Mouse (Mus musculus): Measurements from ENCODE around the gene Slit2.

Slit2 gene

DNA sequence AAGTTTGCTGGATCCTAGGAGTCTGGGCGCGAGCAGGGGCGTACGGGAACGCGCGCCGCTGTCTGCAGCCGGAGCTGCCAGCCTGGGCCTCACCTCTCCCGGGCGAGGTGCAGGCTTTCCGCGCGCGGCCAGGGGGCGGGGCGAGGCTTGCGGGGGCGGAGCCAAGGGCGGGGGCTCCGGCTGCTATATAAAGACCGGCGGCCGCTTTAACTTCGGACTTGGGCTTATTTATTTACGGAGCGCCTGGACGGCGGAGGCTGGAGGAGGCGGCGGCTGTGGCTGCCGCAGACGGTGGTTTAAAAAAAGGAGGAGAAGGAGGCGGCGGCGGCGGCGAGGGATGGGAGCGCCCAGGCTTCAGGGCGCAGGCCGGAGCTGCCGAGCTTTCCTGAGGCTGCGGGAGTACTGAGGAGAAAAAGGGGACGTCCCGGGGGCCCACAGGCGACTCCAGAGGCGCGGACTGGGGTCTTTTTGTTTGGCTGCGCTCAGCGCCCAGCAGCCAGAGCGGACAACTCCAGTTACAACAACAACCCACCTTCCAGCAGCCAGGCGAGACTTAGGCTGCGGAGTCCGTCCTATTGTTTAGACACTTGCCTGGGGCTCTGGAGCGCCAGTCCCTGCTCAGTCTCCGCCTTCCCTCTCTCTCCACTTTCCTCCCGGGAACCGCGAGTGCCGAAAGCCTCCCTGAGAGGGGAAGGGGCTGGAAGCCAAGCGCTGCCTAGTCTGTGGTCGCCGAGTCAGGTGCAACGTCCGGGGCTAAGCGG lies at the start of gene Slit2:
Gene Slit2, plus strand, starts transcription at position 198 of the 761 bp plus-strand sequence.
- peak; percentile 93 for DNase-seq

DNA sequence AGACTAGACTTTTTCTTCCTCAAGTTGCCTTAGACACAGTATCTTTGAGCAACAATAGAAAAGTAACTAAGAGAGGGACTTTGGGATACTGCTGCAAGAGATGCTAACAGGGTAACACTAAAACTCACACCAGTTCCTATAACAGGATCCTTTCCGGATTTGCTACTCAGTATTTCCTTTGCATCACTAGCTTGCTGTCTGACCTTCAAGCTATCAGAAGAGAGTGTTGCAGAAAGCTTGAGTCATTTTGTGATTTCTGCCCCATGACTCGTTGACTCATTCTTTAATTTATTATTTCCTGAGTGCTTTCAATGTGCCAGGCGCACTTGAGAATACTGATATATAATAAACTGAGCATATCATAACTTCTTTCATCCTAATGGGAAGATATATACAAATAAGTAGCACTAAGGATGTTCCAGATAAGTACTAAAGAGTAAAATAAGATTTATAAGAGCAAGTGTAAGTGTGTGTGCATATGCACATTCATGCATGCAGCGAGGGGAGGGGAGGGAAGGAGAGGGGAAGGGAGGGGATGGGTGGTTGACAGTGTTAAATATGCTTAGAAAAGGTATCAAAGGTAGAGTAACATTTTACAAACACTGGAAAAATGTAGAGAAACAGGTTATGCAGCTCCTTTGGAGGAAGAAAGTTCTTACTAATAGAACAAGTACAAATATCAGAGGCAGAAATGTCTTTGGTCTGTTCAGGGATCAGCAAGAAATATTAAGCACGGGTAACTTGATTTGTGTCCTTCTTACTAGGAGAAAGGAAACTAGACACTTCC lies 44.2 kb upstream of the Slit2 start:
- no peak for DNase-seq

DNA sequence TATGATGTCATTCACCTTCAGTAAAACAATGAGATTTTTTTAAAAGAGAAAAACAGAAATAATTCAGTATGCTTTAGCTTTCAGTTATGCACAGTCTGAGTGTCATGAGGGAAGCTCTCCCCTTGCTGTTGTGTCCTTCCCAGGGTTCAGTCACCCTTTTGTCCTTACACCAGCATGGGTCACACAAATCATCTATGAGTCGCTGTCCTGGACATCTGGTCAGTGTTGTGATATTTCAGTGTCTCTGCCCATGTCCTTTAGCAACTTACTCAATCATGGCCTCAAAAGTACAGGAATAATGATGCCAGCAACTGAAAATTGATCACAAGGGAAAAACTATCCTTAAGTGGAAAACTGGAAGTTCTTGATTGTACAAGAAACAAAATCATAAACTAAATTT lies 26.5 kb upstream of the Slit2 start:
- DNase-seq, result no peak

DNA sequence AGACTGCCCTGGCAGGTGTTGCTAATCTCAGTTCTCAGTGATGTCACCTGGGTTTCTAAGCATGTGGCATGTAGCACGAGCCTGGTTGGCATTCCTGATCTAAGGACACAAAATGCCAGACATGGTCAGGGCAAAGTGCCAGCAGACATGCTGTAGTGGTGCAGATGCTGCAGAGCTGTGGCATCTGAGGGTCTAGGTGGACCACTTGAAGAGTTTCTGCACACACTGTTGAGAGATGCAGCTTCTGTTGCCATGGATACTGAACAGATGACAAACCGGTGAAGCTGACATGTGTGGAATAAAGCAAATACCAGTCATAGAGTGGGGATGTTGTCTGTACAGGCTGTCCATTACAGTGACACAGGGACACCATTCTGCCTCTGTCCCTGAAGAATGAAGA lies 7.1 kb upstream of the Slit2 start:
- DNase-seq, result no peak

DNA sequence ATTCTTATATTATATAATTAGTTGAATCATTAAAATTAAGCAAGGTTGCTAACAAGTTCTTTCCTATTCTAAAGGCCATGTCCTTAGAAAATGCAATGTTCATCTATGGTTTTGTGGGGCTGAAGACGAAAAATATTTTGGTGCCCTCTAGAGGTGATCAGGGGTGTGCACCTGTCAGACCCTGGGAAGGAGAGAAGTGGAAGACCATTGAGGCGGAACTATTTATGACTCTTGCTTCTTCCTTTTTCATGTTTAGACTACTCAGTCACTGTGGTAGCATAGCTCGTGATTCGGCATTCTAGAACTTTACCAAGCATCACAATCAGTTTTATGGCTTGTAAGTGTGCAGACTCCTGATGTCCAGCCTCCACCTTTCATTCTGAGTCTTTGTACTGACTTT lies 3.6 kb upstream of the Slit2 start:
- DNase-seq, result no peak

DNA sequence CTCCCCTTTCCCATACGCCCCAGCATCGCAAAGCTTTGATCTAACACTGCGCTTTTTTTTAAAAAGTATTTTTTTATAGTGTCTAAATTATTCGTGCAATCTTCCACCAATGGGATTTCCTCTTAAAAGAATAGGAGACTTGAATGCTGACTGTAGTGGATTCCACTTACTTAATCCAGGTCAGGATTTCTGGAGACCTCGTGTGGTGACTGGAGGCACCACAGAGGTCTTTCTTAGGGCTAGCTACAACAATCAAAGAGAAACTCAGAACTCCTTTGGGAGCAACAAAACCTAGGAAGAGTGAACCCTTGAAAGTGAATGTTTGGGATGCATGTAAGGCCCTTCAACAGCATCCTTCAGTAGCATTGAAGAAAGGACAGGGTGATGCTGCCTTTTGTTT lies 2.5 kb upstream of the Slit2 start:
- DNase-seq, result peak; percentile 15

DNA sequence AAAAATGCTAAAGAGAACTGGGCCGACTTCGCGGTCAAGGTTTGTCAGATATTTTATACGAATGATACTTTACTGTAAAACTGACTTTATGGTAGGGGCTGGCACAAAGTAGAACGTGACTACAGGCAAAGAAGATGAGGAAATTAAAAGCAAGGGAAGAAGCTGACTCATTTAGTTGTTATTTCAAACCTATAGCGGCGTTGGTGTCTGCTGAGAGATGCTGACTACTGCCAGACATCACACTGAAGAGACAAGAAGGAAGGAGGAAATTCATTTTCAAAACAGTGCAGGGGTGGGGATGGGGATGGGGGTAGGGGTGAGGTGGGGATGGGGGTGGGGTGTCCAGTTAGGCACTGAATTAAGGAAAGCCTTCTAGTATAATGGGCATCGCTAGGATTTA lies 987 bp upstream of the Slit2 start:
- DNase-seq, result no peak

DNA sequence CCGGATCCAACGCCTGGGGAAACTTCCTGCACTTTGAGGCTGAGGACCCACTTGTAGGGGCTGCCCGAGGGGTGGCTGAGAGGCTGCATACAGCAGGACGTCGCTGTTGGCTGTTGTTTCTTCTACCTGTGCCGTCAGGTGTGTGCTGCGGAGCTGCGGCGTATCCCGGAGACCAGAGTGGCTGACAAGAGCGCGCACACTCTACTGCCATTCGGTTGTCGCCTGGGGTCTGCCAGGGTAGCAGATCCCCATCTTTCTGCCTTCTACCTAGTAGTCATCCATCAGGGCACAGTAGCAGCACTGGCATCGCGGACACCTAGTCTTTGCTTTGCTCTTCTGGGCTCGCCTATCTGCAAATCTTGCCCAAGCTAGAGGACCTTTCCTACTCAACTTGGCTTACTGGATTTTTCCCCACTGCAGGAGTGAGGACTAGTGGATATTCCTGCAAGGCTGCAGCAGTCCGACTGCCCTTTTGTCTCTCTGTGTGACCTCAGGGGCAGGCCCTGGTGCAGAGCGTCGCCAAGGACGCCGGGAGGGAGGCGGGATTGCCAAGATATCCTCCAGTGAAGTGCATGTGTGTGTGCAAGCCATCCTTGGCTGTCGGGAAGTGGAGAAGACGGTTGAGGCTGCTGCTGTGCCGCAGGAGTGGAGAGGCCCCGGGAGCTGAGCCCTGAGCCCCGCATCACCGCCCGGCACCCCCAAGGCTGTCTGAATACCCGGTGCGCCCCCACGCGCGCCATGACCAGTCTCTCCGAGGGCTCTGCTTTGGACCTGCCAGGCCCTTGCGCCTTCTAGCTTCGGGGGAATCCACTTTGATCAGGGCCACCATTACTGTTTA lies 1.0 kb downstream of the Slit2 start:
- DNase-seq, result peak; percentile 26

DNA sequence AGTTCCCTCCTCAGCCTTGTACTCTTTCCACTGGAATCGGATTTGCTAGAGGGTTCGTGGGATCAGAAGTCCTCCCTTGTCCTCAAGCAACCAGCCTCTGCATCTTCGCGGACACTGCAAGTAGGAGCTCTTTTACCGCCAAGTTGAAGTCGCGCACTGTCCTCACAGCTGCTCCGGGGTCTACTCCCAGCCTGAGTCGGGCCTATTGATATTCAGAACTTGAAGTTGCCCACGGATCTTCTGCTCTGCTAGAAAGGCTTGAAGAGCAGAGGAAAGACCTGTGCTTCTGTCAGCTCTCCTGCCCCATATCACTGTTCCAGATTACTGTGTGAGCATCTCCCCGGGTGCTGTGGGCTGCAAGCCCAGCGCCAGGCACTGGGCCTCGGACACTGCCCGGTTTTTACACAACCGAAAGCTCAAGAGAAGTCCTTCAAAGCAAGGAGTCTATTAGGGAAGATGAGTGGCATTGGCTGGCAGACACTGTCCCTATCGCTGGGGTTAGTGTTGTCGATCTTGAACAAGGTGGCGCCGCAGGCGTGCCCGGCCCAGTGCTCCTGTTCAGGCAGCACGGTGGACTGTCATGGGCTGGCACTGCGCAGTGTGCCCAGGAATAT lies 1.8 kb downstream of the Slit2 start:
- DNase-seq, result no peak

DNA sequence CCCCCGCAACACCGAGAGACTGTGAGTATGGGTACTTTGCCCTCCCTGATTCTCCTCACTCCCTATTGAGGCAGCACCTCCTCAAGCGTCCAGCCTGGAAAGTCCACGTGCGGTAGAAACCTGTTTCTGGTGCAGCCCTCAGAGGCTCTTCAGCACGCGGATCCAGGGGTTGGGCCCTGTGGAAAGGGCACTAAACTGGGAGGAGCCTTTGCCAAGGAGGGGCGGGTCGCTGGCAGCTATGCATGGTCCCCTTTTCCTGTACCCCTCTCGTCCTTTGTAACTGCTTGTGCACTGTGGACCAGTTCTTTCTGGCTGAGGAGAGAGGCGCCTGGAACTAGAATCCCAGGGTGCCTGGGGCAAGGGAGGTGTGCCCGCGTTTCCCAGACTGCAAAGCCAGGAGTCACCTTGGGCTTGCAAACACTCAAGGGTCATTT lies 2.3 kb downstream of the Slit2 start:
- DNase-seq, result peak; percentile 85

DNA sequence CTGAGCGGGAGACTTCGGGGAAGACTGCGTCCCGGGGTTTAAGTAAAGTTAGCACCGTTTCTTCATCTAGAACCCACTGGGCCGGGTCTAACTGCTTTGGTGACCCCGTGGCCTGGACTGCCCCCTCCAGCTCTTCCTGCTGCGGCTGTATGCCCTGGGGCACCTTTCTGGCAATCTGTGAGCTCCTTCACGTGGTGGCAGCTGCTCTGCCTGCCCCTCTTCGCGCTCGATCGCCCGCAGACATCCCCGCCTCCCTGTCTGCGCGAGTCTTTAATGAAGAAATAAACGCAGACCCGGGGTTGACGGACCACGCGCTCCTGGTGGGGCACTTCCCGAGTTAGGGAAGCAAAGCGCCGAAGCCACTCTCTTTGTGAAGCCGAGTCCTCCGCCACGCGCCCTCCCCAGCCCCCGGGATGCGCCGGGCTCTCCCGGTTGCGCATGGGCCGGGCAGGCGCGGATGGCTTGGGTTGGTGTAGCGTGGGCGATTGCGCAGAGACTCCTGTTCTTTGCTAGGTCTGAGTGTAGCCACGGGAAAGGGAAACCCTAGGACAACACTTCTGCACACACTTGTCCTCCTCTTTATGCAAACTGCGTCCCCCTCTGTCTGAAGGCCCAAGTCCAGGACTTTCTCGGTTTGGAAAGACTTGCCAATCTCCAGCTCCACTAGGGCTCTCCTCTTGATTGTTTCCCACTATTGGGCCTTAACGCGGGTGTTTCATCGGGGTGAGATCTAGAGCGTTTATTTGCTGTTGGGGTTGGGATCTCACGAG lies 3.1 kb downstream of the Slit2 start:
- DNase-seq, result peak; percentile 60

DNA sequence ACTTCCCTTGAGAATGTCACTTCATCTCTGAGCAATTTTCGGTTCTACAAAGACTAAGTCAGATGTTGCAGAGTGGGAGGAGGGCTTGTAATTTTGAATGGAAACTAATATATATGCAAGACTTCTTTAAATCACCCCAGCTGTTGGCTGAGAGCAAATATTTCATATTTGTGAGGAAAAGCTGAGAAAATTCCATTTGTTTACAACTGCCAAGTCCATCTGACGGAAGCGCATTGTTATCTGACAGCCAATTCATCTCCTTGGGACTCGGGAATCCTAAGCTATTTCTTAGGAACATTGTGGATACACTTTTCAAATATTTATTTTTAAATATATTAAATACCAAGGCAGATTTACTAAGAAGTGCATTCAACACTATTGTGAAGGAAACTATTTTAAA lies 8.0 kb downstream of the Slit2 start:
- DNase-seq, result no peak

DNA sequence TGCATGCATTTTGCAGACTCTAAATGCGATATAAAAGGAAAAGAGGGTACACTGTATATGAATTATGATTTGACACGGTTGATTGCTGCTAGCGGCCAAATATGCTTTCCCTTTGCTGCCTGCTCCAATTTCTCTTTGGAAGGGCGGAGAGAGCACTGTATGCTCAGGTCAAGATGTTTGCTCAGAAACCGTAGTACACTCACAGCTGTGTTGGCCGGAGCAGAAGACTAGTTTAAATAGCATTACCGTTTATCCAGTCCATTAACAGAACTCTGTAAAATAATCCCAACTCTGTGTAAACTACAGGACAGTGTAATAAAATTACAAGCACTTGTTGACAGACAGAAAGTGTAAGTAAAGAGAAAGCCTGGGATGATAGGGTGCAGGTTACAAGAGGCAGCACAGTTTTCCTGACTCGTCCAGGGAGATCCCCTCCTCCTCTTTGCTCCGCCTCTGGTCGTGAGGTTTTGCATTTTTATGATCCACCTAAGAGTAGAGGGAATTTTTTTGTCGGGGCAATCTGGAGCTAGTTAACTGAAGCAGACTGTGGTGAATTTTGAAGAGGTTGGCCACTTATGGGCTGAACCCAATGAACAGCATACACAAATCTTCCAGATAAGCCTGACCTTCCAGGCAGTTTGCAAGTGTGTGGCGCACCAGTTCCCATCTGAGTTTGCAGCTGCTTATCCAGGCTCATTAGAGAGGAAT lies 20.9 kb downstream of the Slit2 start:
- DNase-seq, result peak; percentile 12

DNA sequence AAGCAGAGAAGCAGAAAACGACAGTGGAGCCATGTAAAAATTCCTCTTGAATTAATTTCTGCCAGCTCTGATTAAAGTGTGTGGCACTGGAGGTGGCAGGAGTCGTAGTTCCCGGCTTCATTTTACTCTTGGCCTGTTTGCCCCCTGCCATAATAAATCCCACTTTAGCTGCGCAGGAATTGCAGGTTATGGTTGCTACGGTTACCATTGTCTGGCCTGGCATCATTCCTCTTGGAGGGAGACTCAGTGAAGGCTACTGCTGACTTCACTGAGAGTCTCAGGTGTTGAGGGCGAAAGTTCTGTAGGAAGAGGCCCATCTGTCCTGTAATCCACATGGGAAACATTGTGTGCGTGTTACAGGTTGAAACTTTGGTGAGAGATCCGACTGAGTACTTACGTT lies 22.6 kb downstream of the Slit2 start:
- DNase-seq, result no peak

DNA sequence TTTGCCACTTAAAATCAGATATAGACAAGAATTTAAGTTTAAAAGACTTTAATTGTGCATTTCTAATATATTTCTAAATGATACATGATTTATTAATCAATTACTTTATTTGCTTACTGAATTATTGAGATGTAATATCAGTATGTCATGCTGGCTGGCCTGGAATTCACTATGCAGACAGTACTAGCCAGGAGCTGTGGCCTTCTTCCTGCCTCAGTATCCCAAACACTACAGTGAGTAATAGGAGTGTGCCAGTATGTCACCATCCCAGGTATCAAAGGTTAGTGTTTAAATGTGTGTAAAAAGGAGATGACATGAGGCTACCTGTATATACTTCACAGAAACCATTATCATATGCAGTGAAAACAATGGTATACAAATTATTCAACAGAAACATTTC lies 23.1 kb downstream of the Slit2 start:
- DNase-seq, result no peak

DNA sequence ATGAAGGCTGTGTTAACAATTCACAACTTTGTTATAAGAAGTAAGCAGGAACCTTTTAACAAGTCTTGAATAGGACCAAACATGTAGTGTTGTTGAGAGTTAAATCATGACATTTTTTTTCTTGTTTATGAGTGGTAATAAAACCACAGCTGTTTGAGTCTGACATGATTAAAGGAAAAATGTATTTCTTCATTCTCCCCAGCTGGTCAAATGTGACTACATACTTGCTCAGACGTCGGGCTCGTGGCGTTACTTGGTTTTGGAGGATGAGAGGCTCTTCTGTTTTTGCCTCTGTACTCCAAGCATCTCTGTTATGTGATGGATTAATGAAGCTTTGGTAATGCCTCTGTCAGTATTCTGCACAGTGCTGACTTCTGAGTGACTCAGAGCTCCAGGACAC lies 40.5 kb downstream of the Slit2 start:
- DNase-seq, result peak; percentile 16

DNA sequence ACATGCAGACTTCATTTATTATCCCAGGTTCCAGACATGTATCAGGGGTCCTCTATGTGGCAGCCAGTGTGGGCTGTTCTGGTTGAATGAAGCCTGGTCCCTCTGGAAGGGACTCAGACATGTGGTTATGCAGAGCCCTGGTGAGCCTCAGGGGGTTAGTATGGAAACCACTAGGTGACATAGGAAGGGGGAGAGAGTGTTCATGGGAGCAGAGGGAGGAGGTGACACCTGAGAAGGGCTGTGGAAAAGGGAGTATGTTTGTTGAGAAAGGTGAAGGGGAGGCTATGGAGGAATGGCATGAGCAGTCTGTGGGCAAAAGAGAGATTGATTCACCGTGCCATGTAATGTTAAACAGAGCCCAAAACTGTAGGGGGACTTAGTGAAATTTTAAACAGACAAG lies 51.9 kb downstream of the Slit2 start:
- DNase-seq, result no peak

DNA sequence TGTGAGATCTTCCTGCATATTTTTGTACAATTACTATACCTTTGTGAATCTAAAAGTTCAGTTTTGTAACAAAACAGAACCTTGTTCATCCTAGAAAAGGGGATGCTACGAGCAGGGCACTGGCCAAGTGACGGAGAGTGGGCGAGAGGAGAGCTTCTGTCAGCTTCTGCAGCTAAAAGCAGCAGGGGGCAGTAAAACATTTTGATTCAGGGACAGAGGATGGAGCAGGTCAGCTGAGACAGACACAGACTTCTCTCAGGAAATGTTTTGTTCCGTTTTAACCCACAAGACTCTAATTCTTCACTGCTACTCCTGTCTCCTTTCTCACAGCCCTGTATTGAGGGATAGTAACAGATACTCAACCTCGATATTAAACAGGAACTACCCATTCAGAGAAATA lies 55.1 kb downstream of the Slit2 start:
- DNase-seq, result peak; percentile 46

DNA sequence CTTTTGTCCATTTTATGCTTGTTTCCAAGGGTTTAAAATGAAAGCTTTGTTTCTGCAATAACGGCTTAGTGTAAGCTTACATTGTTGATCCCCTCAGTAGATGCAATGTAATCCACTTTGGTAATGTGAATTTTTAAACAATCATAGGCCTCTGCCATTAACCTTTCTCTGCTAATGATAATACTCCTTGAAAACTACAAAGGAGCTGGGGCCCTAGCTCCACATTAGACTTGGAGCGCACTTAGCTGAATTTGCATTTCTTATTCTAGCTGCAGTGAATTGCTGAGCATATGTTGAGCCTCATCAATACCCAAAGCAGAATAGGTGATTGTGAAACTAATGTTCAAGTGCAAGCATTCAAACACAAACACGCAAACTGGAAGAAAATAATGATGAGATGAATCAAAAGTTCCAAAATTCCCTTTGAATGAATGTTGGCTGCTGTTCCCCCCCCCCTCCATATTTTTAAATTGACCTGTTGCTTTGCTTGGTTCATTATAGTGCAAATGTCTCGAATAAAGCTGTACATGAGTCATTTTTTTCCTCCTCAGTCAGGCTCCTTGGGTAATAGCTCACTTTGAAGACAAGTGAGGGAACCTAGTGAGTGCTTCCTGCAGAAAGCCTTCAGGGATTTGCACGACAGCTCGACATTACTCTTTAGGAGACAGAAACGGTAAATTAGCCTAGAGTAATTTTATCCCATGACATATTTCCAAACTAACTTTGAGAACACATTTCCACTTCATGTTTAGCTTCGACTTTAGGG lies 66.2 kb downstream of the Slit2 start:
- no peak for DNase-seq

DNA sequence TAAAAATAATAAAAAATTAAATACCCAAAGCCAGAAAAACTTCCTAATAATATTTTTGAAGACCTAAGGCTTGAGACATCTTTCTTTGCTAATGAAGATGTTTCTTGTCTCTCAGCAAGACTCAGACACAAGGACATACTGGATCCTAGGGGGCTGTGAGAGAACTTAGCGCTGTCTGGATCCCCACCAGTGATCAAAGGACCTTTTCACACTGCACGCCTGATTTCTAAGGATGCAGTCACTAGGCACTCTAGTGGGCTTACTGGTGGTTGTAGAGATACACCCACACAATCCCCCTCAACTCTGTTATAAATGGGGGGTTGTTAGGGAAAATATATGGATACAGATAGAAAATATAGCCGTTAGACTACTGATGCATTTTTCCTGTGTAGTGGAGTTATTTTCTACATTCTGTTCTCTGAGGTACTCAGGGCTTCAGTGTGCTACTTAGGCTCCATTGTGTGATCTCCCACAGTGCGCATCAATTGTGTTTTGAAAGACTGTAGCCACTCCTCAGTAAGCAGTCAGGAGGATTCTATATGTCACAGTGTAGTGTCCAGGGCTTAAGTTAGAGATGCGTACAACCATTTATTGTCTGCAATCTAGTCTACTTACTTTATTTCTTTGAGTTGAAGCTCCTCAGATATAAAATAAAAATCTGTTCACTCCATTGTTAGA lies 67.8 kb downstream of the Slit2 start:
- no peak for DNase-seq
